Mouse (Mus musculus): ENCODE results near the gene Scamp2.

- TF ChIP-seq POLR2A (IDR thresholded peaks at IDR 0.05; ENCODE audit: borderline replicate concordance, control insufficient read depth, low read depth, low read length), result no peak
- no peak for TF ChIP-seq CTCF (IDR thresholded peaks at IDR 0.05; ENCODE audit: control insufficient read depth, insufficient read depth, low read length)
Observed at GRCm38 (mm10) chr9:57620674-57621073, 59.9 kb downstream of the Scamp2 start, which contains the start of gene Lman1l.
